Mouse (Mus musculus): ENCODE measurements at regions not wholly inside any gene's neighbourhood (a gene's known extent, or its start where the extent isn't known, plus 50 kb on each side); places are given as distances from the start of the nearest gene placed in this dataset.

DNA sequence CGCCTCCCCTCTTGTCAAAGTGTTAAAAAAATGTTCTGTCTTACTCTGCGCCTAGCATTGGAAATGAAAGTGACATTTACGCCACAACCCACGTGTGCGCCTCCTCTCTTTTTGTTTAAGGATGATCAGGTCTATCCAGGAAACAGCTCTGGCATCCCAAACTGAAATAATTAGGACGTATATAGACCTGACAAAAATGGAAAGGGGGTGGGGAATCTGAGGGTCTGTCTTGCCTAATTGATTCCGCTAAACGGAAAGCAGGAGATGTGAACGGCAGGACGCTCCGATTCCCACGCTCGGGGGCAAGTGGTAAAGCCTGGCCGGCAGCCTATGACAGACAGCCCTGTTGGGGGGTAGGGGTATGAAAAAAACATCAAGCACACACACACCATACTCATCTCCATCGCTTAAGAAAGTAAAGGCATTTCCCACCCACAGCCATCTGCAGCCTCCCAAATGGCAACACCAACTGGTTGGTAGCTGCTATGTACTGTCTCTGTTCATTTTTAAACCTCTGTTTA, 235.8 kb downstream of the Mef2c start:
- no peak overlapping the region for H3K9ac ChIP-seq (ENCODE audit: low read depth, low read length)
- H3K36me3 ChIP-seq (ENCODE audit: control insufficient read depth, insufficient read depth, low read length) = no peaks in the 10 kb centered on the region
- 2% methylated on average over 15 of the region's 15 CpGs for WGBS (ENCODE audit: insufficient replicate concordance)
- peak overlapping the region; percentile 10; the same call in 1 of the 2 replicates for H3K4me3 ChIP-seq (ENCODE audit: low read depth, low read length)
- no peaks in the 10 kb centered on the region for H3K4me1 ChIP-seq (ENCODE audit: control insufficient read depth, insufficient read depth, low read length)
- peak overlapping the region; percentile 44 for H3K4me2 ChIP-seq
- peaks cover 54% of the 10 kb centered on the region for H3K27me3 ChIP-seq (ENCODE audit: control insufficient read depth, insufficient read depth, low read length)
- H3K9me3 ChIP-seq (replicated peaks; ENCODE audit: control insufficient read depth, low read length) = no peaks in the 10 kb centered on the region
- no peak for ATAC-seq (replicated peaks; ENCODE audit: insufficient number of reproducible peaks, low FRiP score, low TSS enrichment)
- no peak overlapping the region for H3K27ac ChIP-seq (ENCODE audit: low read depth, low read length)

DNA sequence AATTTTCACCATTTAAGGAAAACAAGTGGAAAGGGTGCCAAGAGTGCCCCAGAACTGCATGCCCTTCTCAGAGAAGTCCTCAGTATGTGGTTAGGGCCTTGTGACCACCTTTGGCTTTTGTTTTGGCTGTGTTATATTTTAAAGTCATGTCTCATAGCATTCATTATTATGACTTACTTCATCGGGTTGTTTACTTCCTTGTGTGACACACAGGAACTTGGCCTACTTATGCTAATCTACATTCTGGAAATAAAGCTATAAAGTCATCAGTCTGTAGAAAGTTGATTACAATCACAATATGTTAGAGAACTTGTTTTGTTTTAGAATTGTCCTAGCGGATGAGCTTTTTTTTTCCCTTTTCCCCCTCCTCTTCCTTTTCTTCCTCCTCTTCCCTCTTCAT, 236.3 kb downstream of the Mef2c start:
- Histone ChIP-seq H3K4me1 (ENCODE audit: control insufficient read depth, insufficient read depth, low read length) (no peaks in the 10 kb centered on the region), H3K36me3 (ENCODE audit: control insufficient read depth, insufficient read depth, low read length) (no peaks in the 10 kb centered on the region), H3K4me2 (no peak overlapping the region), H3K4me3 (ENCODE audit: low read depth, low read length) (no peak overlapping the region), H3K9ac (ENCODE audit: low read depth, low read length) (no peak overlapping the region), H3K27ac (ENCODE audit: low read depth, low read length) (no peak overlapping the region), H3K27me3 (ENCODE audit: control insufficient read depth, insufficient read depth, low read length) (peaks cover 54% of the 10 kb centered on the region), H3K9me3 (replicated peaks; ENCODE audit: control insufficient read depth, low read length) (no peaks in the 10 kb centered on the region)
- WGBS (ENCODE audit: insufficient replicate concordance) = 39% methylated on average over 2 of the region's 2 CpGs
- no peak for ATAC-seq (replicated peaks; ENCODE audit: insufficient number of reproducible peaks, low FRiP score, low TSS enrichment)

DNA sequence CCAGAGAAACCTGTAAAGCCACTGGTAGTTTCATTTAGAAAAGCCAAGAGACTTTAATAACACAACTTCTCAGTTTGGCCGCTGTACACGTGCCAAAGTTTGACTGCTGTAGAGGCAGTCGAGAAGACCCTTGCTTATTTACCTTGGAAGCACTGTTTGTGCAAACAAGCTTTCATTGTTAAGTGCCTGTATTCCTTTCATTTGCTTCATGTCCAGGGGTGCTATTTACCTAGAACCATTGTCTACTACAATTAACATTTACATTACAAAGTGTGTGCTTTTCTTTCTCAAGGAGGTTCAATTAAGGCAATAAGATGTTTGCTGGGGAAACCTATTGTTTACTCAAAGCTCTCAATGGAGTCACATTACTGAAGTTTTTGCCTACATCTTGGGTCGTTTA, 236.9 kb downstream of the Mef2c start:
- H3K4me1 ChIP-seq (ENCODE audit: control insufficient read depth, insufficient read depth, low read length) = no peaks in the 10 kb centered on the region
- no peaks in the 10 kb centered on the region for H3K9me3 ChIP-seq (replicated peaks; ENCODE audit: control insufficient read depth, low read length)
- H3K27ac ChIP-seq (ENCODE audit: low read depth, low read length) = no peak overlapping the region
- peaks cover 53% of the 10 kb centered on the region for H3K27me3 ChIP-seq (ENCODE audit: control insufficient read depth, insufficient read depth, low read length)
- H3K4me2 ChIP-seq = no peak overlapping the region
- ATAC-seq (replicated peaks; ENCODE audit: insufficient number of reproducible peaks, low FRiP score, low TSS enrichment) = no peak
- H3K4me3 ChIP-seq (ENCODE audit: low read depth, low read length) = no peak overlapping the region
- 44% methylated on average over 4 of the region's 4 CpGs for WGBS (ENCODE audit: insufficient replicate concordance)
- no peak overlapping the region for H3K9ac ChIP-seq (ENCODE audit: low read depth, low read length)
- H3K36me3 ChIP-seq (ENCODE audit: control insufficient read depth, insufficient read depth, low read length) = no peaks in the 10 kb centered on the region

DNA sequence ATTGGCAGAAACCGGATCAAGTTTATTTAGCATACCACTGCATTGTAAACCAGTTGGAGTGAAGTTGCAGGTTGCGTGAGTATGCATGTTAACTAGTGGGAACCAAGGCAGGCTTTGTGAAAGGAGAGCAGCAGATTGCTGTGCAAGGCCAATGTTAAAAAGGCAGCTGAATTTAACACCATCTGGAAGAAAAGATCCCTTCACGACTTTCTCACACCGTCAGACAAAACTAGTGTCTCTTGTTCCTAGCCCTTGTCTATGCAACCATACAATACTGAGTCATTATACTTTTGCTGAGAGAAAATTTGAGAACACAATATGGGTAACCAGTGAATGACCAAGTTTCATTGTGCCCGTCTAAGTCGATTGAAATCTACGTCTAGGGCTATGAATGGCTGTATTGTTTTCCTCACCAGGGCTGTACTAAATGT, 237.8 kb downstream of the Mef2c start:
- H3K36me3 ChIP-seq (ENCODE audit: control insufficient read depth, insufficient read depth, low read length) = no peaks in the 10 kb centered on the region
- H3K4me2 ChIP-seq = no peak overlapping the region
- H3K4me1 ChIP-seq (ENCODE audit: control insufficient read depth, insufficient read depth, low read length) = no peaks in the 10 kb centered on the region
- ATAC-seq (replicated peaks; ENCODE audit: insufficient number of reproducible peaks, low FRiP score, low TSS enrichment) = no peak
- H3K4me3 ChIP-seq (ENCODE audit: low read depth, low read length) = no peak overlapping the region
- no peak overlapping the region for H3K9ac ChIP-seq (ENCODE audit: low read depth, low read length)
- 54% methylated on average over 7 of the region's 7 CpGs for WGBS (ENCODE audit: insufficient replicate concordance)
- peaks cover 53% of the 10 kb centered on the region for H3K27me3 ChIP-seq (ENCODE audit: control insufficient read depth, insufficient read depth, low read length)
- H3K27ac ChIP-seq (ENCODE audit: low read depth, low read length) = no peak overlapping the region
- H3K9me3 ChIP-seq (replicated peaks; ENCODE audit: control insufficient read depth, low read length) = no peaks in the 10 kb centered on the region

DNA sequence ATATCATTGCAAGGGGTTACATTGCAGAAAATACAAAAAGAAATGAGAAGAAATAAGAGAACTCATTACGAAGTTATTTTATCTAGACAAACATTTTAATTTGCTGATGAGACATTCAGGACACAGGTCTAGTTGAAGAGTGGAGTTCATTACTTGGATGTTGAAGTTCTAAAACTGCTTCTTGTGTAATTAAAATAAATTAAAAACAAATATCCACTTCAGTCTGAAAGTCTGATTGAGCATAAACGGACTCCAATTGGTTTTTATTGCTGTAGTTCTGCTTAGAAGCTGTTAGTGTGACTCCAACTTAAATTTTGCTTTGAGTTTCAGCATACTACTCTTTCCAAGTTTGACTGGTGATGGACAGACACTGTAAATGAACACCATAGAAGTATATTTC, 238.3 kb downstream of the Mef2c start:
- H3K9me3 ChIP-seq (replicated peaks; ENCODE audit: control insufficient read depth, low read length) = no peaks in the 10 kb centered on the region
- H3K36me3 ChIP-seq (ENCODE audit: control insufficient read depth, insufficient read depth, low read length) = no peaks in the 10 kb centered on the region
- peaks cover 50% of the 10 kb centered on the region for H3K27me3 ChIP-seq (ENCODE audit: control insufficient read depth, insufficient read depth, low read length)
- H3K4me3 ChIP-seq (ENCODE audit: low read depth, low read length) = no peak overlapping the region
- no peak overlapping the region for H3K4me2 ChIP-seq
- H3K27ac ChIP-seq (ENCODE audit: low read depth, low read length) = no peak overlapping the region
- no peak overlapping the region for H3K9ac ChIP-seq (ENCODE audit: low read depth, low read length)
- H3K4me1 ChIP-seq (ENCODE audit: control insufficient read depth, insufficient read depth, low read length) = no peaks in the 10 kb centered on the region
- no peak for ATAC-seq (replicated peaks; ENCODE audit: insufficient number of reproducible peaks, low FRiP score, low TSS enrichment)
- 72% methylated on average over 2 of the region's 2 CpGs for WGBS (ENCODE audit: insufficient replicate concordance)

- WGBS (ENCODE audit: insufficient replicate concordance) = 70% methylated on average over 3 of the region's 3 CpGs
- H3K4me1 ChIP-seq (ENCODE audit: control insufficient read depth, insufficient read depth, low read length) = no peaks in the 10 kb centered on the region
- H3K27ac ChIP-seq (ENCODE audit: low read depth, low read length) = no peak overlapping the region
- H3K4me2 ChIP-seq = no peak overlapping the region
- no peak overlapping the region for H3K9ac ChIP-seq (ENCODE audit: low read depth, low read length)
- no peak overlapping the region for H3K4me3 ChIP-seq (ENCODE audit: low read depth, low read length)
- no peak for ATAC-seq (replicated peaks; ENCODE audit: insufficient number of reproducible peaks, low FRiP score, low TSS enrichment)
- peaks cover 46% of the 10 kb centered on the region for H3K27me3 ChIP-seq (ENCODE audit: control insufficient read depth, insufficient read depth, low read length)
- no peaks in the 10 kb centered on the region for H3K36me3 ChIP-seq (ENCODE audit: control insufficient read depth, insufficient read depth, low read length)
- H3K9me3 ChIP-seq (replicated peaks; ENCODE audit: control insufficient read depth, low read length) = no peaks in the 10 kb centered on the region
Measured at GRCm38 (mm10) chr13:83742546-83742945, 238.7 kb downstream of the Mef2c start.

- no peaks in the 10 kb centered on the region for H3K4me1 ChIP-seq (ENCODE audit: control insufficient read depth, insufficient read depth, low read length)
- H3K9ac ChIP-seq (ENCODE audit: low read depth, low read length) = no peak overlapping the region
- H3K9me3 ChIP-seq (replicated peaks; ENCODE audit: control insufficient read depth, low read length) = no peaks in the 10 kb centered on the region
- no peak for ATAC-seq (replicated peaks; ENCODE audit: insufficient number of reproducible peaks, low FRiP score, low TSS enrichment)
- H3K4me2 ChIP-seq = no peak overlapping the region
- 80% methylated on average over 2 of the region's 2 CpGs for WGBS (ENCODE audit: insufficient replicate concordance)
- H3K36me3 ChIP-seq (ENCODE audit: control insufficient read depth, insufficient read depth, low read length) = no peaks in the 10 kb centered on the region
- H3K27ac ChIP-seq (ENCODE audit: low read depth, low read length) = no peak overlapping the region
- H3K27me3 ChIP-seq (ENCODE audit: control insufficient read depth, insufficient read depth, low read length) = peaks cover 38% of the 10 kb centered on the region
- no peak overlapping the region for H3K4me3 ChIP-seq (ENCODE audit: low read depth, low read length)
Measured at GRCm38 (mm10) chr13:83743381-83743780, 239.5 kb downstream of the Mef2c start.

GRCm38 (mm10) chr13:83744110-83744752, 240.4 kb downstream of the Mef2c start:
- Histone ChIP-seq H3K27me3 (ENCODE audit: control insufficient read depth, insufficient read depth, low read length) (peaks cover 31% of the 10 kb centered on the region), H3K9me3 (replicated peaks; ENCODE audit: control insufficient read depth, low read length) (no peaks in the 10 kb centered on the region)

DNA sequence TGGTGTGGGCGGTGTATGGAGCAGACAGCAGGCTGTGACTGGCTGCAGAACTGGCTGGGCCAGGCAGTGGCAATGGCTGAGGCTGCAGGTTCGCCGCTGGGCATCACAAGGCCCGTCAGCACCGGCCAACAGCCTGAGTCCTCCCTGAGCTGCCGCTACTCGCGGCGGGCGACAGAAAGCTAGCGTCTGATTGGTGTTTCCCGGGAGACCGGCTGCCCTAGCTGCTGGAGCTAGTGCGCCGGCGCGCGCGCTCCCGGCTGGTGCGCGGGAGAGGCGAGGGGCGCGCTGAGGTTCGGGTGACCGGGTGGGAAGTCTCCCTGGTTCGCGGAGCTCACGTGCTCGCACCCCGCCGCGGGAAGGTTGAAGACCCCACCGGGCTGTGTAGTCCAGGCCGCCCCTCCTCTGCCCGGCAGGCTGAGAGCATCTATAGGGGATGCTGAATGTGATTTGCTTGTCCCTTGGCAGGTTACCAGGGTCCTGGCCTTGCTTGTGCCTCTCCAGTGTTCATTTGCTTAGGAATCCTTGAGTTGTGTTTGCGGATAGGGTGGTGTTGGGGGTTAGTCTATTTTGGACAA, 241.2 kb downstream of the Mef2c start:
- no peaks in the 10 kb centered on the region for H3K4me1 ChIP-seq (ENCODE audit: control insufficient read depth, insufficient read depth, low read length)
- H3K9ac ChIP-seq (ENCODE audit: low read depth, low read length) = peak overlapping the region; percentile 13; the same call in 1 of the 2 replicates
- H3K27me3 ChIP-seq (ENCODE audit: control insufficient read depth, insufficient read depth, low read length) = peaks cover 22% of the 10 kb centered on the region
- peak overlapping the region; percentile 68 for H3K4me2 ChIP-seq
- no peaks in the 10 kb centered on the region for H3K36me3 ChIP-seq (ENCODE audit: control insufficient read depth, insufficient read depth, low read length)
- no peak overlapping the region for H3K27ac ChIP-seq (ENCODE audit: low read depth, low read length)
- H3K4me3 ChIP-seq (ENCODE audit: low read depth, low read length) = peak overlapping the region; percentile 45
- H3K9me3 ChIP-seq (replicated peaks; ENCODE audit: control insufficient read depth, low read length) = no peaks in the 10 kb centered on the region
- under 1% methylated on average over 38 of the region's 38 CpGs for WGBS (ENCODE audit: insufficient replicate concordance)
- peak; percentile 83 for ATAC-seq (replicated peaks; ENCODE audit: insufficient number of reproducible peaks, low FRiP score, low TSS enrichment)

More at GRCm38 (mm10) chr13:83744110-83744752, 240.4 kb downstream of the Mef2c start:
- Histone ChIP-seq H3K36me3 (ENCODE audit: control insufficient read depth, insufficient read depth, low read length) (no peaks in the 10 kb centered on the region), H3K4me3 (ENCODE audit: low read depth, low read length) (peak overlapping the region; percentile 45; the same call in 1 of the 2 replicates), H3K4me2 (peak overlapping the region; percentile 68), H3K9ac (ENCODE audit: low read depth, low read length) (no peak overlapping the region), H3K27ac (ENCODE audit: low read depth, low read length) (no peak overlapping the region), H3K4me1 (ENCODE audit: control insufficient read depth, insufficient read depth, low read length) (no peaks in the 10 kb centered on the region)
- no peak for ATAC-seq (replicated peaks; ENCODE audit: insufficient number of reproducible peaks, low FRiP score, low TSS enrichment)
- 49% methylated on average over 8 of the region's 8 CpGs for WGBS (ENCODE audit: insufficient replicate concordance)

Measured in heart, embryonic 11.5 days (tissue).